Mouse (Mus musculus) thymus, postnatal 0 days (tissue): ENCODE measurements around the gene Olfr1094. TPM values are rescaled to one million over a fixed set of nuclear protein-coding genes. Genes with fewer than 3 reads are reported as not detected.

Experiments
- DNase-seq: peaks from one replicate; pipeline ENCODE4 v3.0.0-alpha.2; 2015; ENCODE audit warnings: low spot score
- polyA plus RNA-seq: library from polyadenylated mRNA; unstranded; fragments of >200 nt; fragmentation: Nextera tagmentation; extraction: Ambion mirVana; gene quantifications from 2 replicates; pipeline ENCODE4 v1.2.1, GENCODE M21; 2015

The Olfr1094 gene
- not detected in 2 replicates for polyA plus RNA-seq

- DNase-seq, result no peak
These were observed at the start of gene Olfr1094 for GRCm38 (mm10) chr2:86824363-86824762. Gene Olfr1094 (plus strand): TSS chr2:86824663.

GRCm38 (mm10) chr2:86782179-86782578 is 42.3 kb upstream of the Olfr1094 start, which contains the start of gene Olfr1093:
Gene Olfr1093 (plus strand): TSS chr2:86782479.
- DNase-seq, result no peak

- DNase-seq, result no peak
These were observed 14.5 kb upstream of the Olfr1094 start, which contains the start of gene Olfr141 for GRCm38 (mm10) chr2:86809918-86810317. Gene Olfr141 (minus strand): TSS chr2:86810018.

- DNase-seq, result no peak
These were observed 27.1 kb downstream of the Olfr1094 start, which contains the start of gene Olfr1095 for GRCm38 (mm10) chr2:86851596-86851995. Gene Olfr1095 (minus strand): TSS chr2:86851696.

- DNase-seq, result no peak
These were observed 50.2 kb downstream of the Olfr1094 start, which contains the start of gene Gm13723 for GRCm38 (mm10) chr2:86874702-86875101. Gene Gm13723 (minus strand): TSS chr2:86874802.

Other genes starting within 250 kb of the Olfr1094 start
- gene Olfr1082, start 225.7 kb upstream of the Olfr1094 start, polyA plus RNA-seq, result not detected in 2 replicates
- not detected in 2 replicates for gene Olfr1084, start 184.9 kb upstream of the Olfr1094 start, polyA plus RNA-seq
- not detected in 2 replicates for gene Olfr1085, start 162.6 kb upstream of the Olfr1094 start, polyA plus RNA-seq
- not detected in 2 replicates for gene Olfr1086, start 144.6 kb upstream of the Olfr1094 start, polyA plus RNA-seq
- gene Olfr1087, start 126.3 kb upstream of the Olfr1094 start, polyA plus RNA-seq, result not detected in 2 replicates
- gene Olfr1089, start 91.0 kb upstream of the Olfr1094 start, polyA plus RNA-seq, result not detected in 2 replicates
- gene Olfr1090, start 65.7 kb upstream of the Olfr1094 start, polyA plus RNA-seq, result not detected in 2 replicates
- not detected in 2 replicates for gene Olfr1093, start 42.2 kb upstream of the Olfr1094 start, polyA plus RNA-seq
- not detected in 2 replicates for gene Olfr141, start 14.6 kb upstream of the Olfr1094 start, polyA plus RNA-seq
- not detected in 2 replicates for gene Olfr1095, start 27.0 kb downstream of the Olfr1094 start, polyA plus RNA-seq
- not detected in 2 replicates for gene Gm13723, start 50.1 kb downstream of the Olfr1094 start, polyA plus RNA-seq
- not detected in 2 replicates for gene Olfr1097, start 67.6 kb downstream of the Olfr1094 start, polyA plus RNA-seq
- gene Olfr1098, start 99.9 kb downstream of the Olfr1094 start, polyA plus RNA-seq, result not detected in 2 replicates
- not detected in 2 replicates for gene Olfr1099, start 136.0 kb downstream of the Olfr1094 start, polyA plus RNA-seq
- gene Olfr1100, start 155.3 kb downstream of the Olfr1094 start, polyA plus RNA-seq, result not detected in 2 replicates
- not detected in 2 replicates for gene Olfr1101, start 166.6 kb downstream of the Olfr1094 start, polyA plus RNA-seq
- gene Olfr1102, start 173.7 kb downstream of the Olfr1094 start, polyA plus RNA-seq, result not detected in 2 replicates
- not detected in 2 replicates for gene Olfr1104, start 202.4 kb downstream of the Olfr1094 start, polyA plus RNA-seq
- gene Olfr1105, start 211.9 kb downstream of the Olfr1094 start, polyA plus RNA-seq, result not detected in 2 replicates
- not detected in 2 replicates for gene Olfr1106, start 227.6 kb downstream of the Olfr1094 start, polyA plus RNA-seq